Mouse (Mus musculus) erythroblast, adult 5-6 weeks (primary cell): Measurements from ENCODE around the gene Tmem185b. TPM values are rescaled to one million over a fixed set of nuclear protein-coding genes. Genes with fewer than 3 reads are reported as not detected.

Experiments used
- total RNA-seq, 2 experiments: library from RNA; stranded (forward) in 1 of 2; stranded (reverse) in 1 of 2; fragments of 150-400 nt in 1 of 2; fragments of 200-764, 138-1000 nt in 1 of 2; gene quantifications; 2 replicates each; pipeline versions ENCODE4 v1.2.3 to v1.2.4; 2015 to 2017; ENCODE audit warnings: low replicate concordance in 2 of 2

Gene Tmem185b
- total RNA-seq, 2 experiments from 2014 or later = 3.6 to 7.7 TPM

Other genes starting within 250 kb of the Tmem185b start
- gene Inhbb, start 103.9 kb upstream of the Tmem185b start, total RNA-seq (2015; ENCODE audit: low replicate concordance) = not detected in 2 replicates
- gene Inhbb, start 103.9 kb upstream of the Tmem185b start, total RNA-seq (2017; ENCODE audit: low replicate concordance) = not detected in 2 replicates
- 3.1 and 6.9 TPM in 2 replicates for gene Ralb, start 21.4 kb upstream of the Tmem185b start, total RNA-seq (2015; ENCODE audit: low replicate concordance)
- 7.2 and 10.5 TPM in 2 replicates for gene Ralb, start 21.4 kb upstream of the Tmem185b start, total RNA-seq (2017; ENCODE audit: low replicate concordance)
- gene Epb41l5, start 122.8 kb downstream of the Tmem185b start, total RNA-seq (2015; ENCODE audit: low replicate concordance) = 0.42 TPM in 1 of 2 replicates, not detected in the other
- not detected in 2 replicates for gene Epb41l5, start 122.8 kb downstream of the Tmem185b start, total RNA-seq (2017; ENCODE audit: low replicate concordance)